Mouse (Mus musculus) retina, postnatal 1 day (tissue): ENCODE data around the gene Rab11fip3.
"Not testable (repeated sequence)": the region's sequence is repeated elsewhere in the genome, so short reads cannot be mapped to it uniquely, and the experiment has no call there.

Experiments
- DNase-seq: peaks from one replicate; pipeline ENCODE4 v3.0.0-alpha.2; 2012

Gene Rab11fip3

GRCm38 (mm10) chr17:26068831-26069739 is at the start of gene Rab11fip3:
TSS of gene Rab11fip3 (minus strand) at chr17:26069555.
- peak; percentile 93 for DNase-seq

- no peak for DNase-seq
Observed at GRCm38 (mm10) chr17:26116503-26117258, 47.3 kb upstream of the Rab11fip3 start.

- DNase-seq: no peak
Observed at GRCm38 (mm10) chr17:26115956-26116487, 46.7 kb upstream of the Rab11fip3 start.

- DNase-seq: no peak
Observed at GRCm38 (mm10) chr17:26115205-26115898, 46.0 kb upstream of the Rab11fip3 start.

- not testable (repeated sequence) for DNase-seq
Observed at GRCm38 (mm10) chr17:26114461-26114860, 45.1 kb upstream of the Rab11fip3 start.

GRCm38 (mm10) chr17:26114061-26114460 is 44.7 kb upstream of the Rab11fip3 start:
- no peak for DNase-seq

- peak; percentile 77 for DNase-seq
Observed at GRCm38 (mm10) chr17:26113181-26113948, 44.0 kb upstream of the Rab11fip3 start, which contains the start of gene Tmem8. TSS of gene Tmem8 (plus strand) at chr17:26113299.

- DNase-seq: no peak
Observed at GRCm38 (mm10) chr17:26112751-26113150, 43.4 kb upstream of the Rab11fip3 start.

GRCm38 (mm10) chr17:26111722-26112121 is 42.4 kb upstream of the Rab11fip3 start:
- DNase-seq: no peak

GRCm38 (mm10) chr17:26111024-26111423 is 41.7 kb upstream of the Rab11fip3 start:
- no peak for DNase-seq

GRCm38 (mm10) chr17:26110156-26110555 is 40.8 kb upstream of the Rab11fip3 start:
- no peak for DNase-seq

GRCm38 (mm10) chr17:26105619-26106018 is 36.3 kb upstream of the Rab11fip3 start:
- DNase-seq: no peak

- peak; percentile 17 for DNase-seq
Observed at GRCm38 (mm10) chr17:26101478-26101877, 32.1 kb upstream of the Rab11fip3 start.

GRCm38 (mm10) chr17:26100166-26100565 is 30.8 kb upstream of the Rab11fip3 start:
- DNase-seq: no peak

GRCm38 (mm10) chr17:26099316-26099715 is 30.0 kb upstream of the Rab11fip3 start:
- DNase-seq: peak; percentile 48

GRCm38 (mm10) chr17:26098461-26098860 is 29.1 kb upstream of the Rab11fip3 start:
- no peak for DNase-seq

- DNase-seq: peak; percentile 79
Observed at GRCm38 (mm10) chr17:26095121-26095740, 25.9 kb upstream of the Rab11fip3 start, which contains the start of gene Nme4. TSS of gene Nme4 (minus strand) at chr17:26095602.

- DNase-seq: no peak
Observed at GRCm38 (mm10) chr17:26094531-26095110, 25.3 kb upstream of the Rab11fip3 start.

- peak; percentile 94 for DNase-seq
Observed at GRCm38 (mm10) chr17:26089905-26090632, 20.7 kb upstream of the Rab11fip3 start, which contains the start of gene Decr2. TSS of gene Decr2 (minus strand) at chr17:26090337.

- DNase-seq: no peak
Observed at GRCm38 (mm10) chr17:26087059-26087564, 17.8 kb upstream of the Rab11fip3 start.
